Mouse (Mus musculus) induced T-regulatory cell, adult 2 months (primary cell): ENCODE measurements at regions not wholly inside any gene's neighbourhood (a gene's known extent, or its start where the extent isn't known, plus 50 kb on each side); places are given as distances from the start of the nearest gene placed in this dataset.

Source experiments
- DNase-seq: peaks from one replicate; pipeline ENCODE4 v3.0.0-alpha.2; 2012; ENCODE audit warnings: low read depth

- no peak for DNase-seq
These were observed 2628.0 kb upstream of the Gm7489 start for GRCm38 (mm10) chr15:51256681-51257080.

GRCm38 (mm10) chr15:51264599-51265163, 2620.0 kb upstream of the Gm7489 start:
- no peak for DNase-seq

GRCm38 (mm10) chr15:51265971-51266370, 2618.7 kb upstream of the Gm7489 start:
- DNase-seq = no peak

GRCm38 (mm10) chr15:51271632-51272312, 2612.9 kb upstream of the Gm7489 start:
- no peak for DNase-seq

GRCm38 (mm10) chr15:51285334-51285733, 2599.4 kb upstream of the Gm7489 start:
- no peak for DNase-seq

GRCm38 (mm10) chr15:51286352-51286751, 2598.4 kb upstream of the Gm7489 start:
- no peak for DNase-seq

- no peak for DNase-seq
These were observed 2595.7 kb upstream of the Gm7489 start for GRCm38 (mm10) chr15:51288911-51289432.

GRCm38 (mm10) chr15:51289916-51290315, 2594.8 kb upstream of the Gm7489 start:
- DNase-seq = no peak

GRCm38 (mm10) chr15:51291183-51291582, 2593.5 kb upstream of the Gm7489 start:
- no peak for DNase-seq

GRCm38 (mm10) chr15:51296841-51297240, 2587.9 kb upstream of the Gm7489 start:
- no peak for DNase-seq

- no peak for DNase-seq
These were observed 2566.6 kb upstream of the Gm7489 start for GRCm38 (mm10) chr15:51318072-51318471.

- DNase-seq = no peak
These were observed 2565.9 kb upstream of the Gm7489 start for GRCm38 (mm10) chr15:51318760-51319159.

- DNase-seq = no peak
These were observed 2564.3 kb upstream of the Gm7489 start for GRCm38 (mm10) chr15:51320366-51320894.

GRCm38 (mm10) chr15:51323284-51323683, 2561.4 kb upstream of the Gm7489 start:
- DNase-seq = no peak

GRCm38 (mm10) chr15:51324211-51324610, 2560.5 kb upstream of the Gm7489 start:
- no peak for DNase-seq

GRCm38 (mm10) chr15:51327702-51328101, 2557.0 kb upstream of the Gm7489 start:
- no peak for DNase-seq

GRCm38 (mm10) chr15:51336441-51336840, 2548.3 kb upstream of the Gm7489 start:
- DNase-seq = no peak

GRCm38 (mm10) chr15:51346301-51346700, 2538.4 kb upstream of the Gm7489 start:
- no peak for DNase-seq

GRCm38 (mm10) chr15:51363391-51363790, 2521.3 kb upstream of the Gm7489 start:
- DNase-seq = no peak

GRCm38 (mm10) chr15:51371162-51371561, 2513.5 kb upstream of the Gm7489 start:
- no peak for DNase-seq

GRCm38 (mm10) chr15:51390383-51390782, 2494.3 kb upstream of the Gm7489 start:
- DNase-seq = no peak

GRCm38 (mm10) chr15:51391352-51391751, 2493.4 kb upstream of the Gm7489 start:
- DNase-seq = no peak
